In the genomic region with DNA sequence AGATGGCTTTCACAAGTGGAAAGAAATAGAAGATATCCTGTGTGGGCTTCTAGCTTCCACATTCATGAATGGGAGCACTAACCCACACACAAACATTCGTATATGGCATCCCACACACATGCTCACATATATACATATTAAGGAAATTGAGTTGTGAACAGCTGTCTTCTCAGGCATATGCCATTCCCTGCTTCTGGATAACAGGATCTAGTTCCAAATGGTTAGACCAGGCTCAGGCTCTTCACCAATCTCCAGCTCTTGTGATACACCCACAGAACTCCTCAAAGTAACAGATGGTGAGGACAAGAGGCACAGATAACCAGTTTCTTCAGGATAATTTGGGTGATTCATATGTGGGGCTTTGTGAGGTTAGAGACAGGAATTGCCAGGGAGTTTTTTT, we compare ENCODE assay signal across 14 mouse cellular contexts. TPM values are rescaled to one million over a fixed set of nuclear protein-coding genes. Genes with fewer than 3 reads are reported as not detected.
"Had no signal": no experiment of that assay in that cellular context is flagged by ENCODE, and none has a peak within 500 bp of the region (broad histone marks: within the 10 kb centered on the region; RNA-seq: fewer than 3 reads in every experiment).

No protein-coding gene starts in this region.

- DNase-seq: kidney, adult 18-20 months; kidney, postnatal 10 days; kidney, postnatal 4 days; lung, postnatal 14 days; retina, postnatal 1 day; right cerebral cortex, postnatal 4 days; spleen, adult 18-20 months; thymus, postnatal 36 days had no signal

- ATAC-seq: intestine, embryonic 15.5 days; liver, embryonic 12.5 days; midbrain, embryonic 15.5 days had no signal

RNA-seq across cellular contexts. Expression of a gene that starts 39.6 kb away (rescaled TPM):
- total RNA-seq: left cerebral cortex, adult 18-20 months; monocyte, adult 5-6 weeks; neutrophil, adult 5-6 weeks had no signal
